Mouse (Mus musculus) heart, adult 2 months (tissue): ENCODE measurements around the gene Gnat1. TPM values are rescaled to one million over a fixed set of nuclear protein-coding genes. Genes with fewer than 3 reads are reported as not detected.

Source experiments
- DNase-seq, 2 experiments: peaks; one replicate each; pipeline ENCODE4 v3.0.0; 2021
- H3K27ac ChIP-seq: fragments of 200-600 bp; 2 replicates; pipeline ENCODE4 v1.8.1; 2022
- H3K27me3 ChIP-seq: fragments of 200-500 bp; 2 replicates; pipeline ENCODE4 v1.6.1; 2012; ENCODE audit warnings: mild to moderate bottlenecking, low read length, inconsistent platforms, mixed read lengths; ENCODE audit not compliant: control insufficient read depth, insufficient read depth
- H3K36me3 ChIP-seq: fragments of 200-500 bp; 2 replicates; pipeline ENCODE4 v1.6.1; 2012; ENCODE audit warnings: low read length, inconsistent platforms; ENCODE audit not compliant: control insufficient read depth, insufficient read depth
- H3K4me1 ChIP-seq: fragments of 200-500 bp; 2 replicates; pipeline ENCODE4 v1.6.1; 2011; ENCODE audit warnings: low read length; ENCODE audit not compliant: control insufficient read depth, insufficient read depth
- H3K4me3 ChIP-seq: fragments of 200-600 bp; 2 replicates; pipeline ENCODE4 v1.8.1; 2022
- H3K79me2 ChIP-seq: fragments of 200-500 bp; replicated peaks from 2 replicates; pipeline ENCODE4 v1.6.1; 2012; ENCODE audit warnings: mild to moderate bottlenecking, inconsistent platforms, low read length, moderate library complexity, mixed read lengths; ENCODE audit not compliant: control insufficient read depth, insufficient read depth
- H3K9ac ChIP-seq: fragments of 200-500 bp; 2 replicates; pipeline ENCODE4 v1.6.1; 2012; ENCODE audit warnings: low read depth, mild to moderate bottlenecking, control low read depth, inconsistent platforms, low read length, mixed read lengths
- CTCF ChIP-seq: fragments of 200-600 bp; IDR thresholded peaks from 2 replicates; pipeline ENCODE4 v1.8.1; 2022; ENCODE audit warnings: antibody characterized with exemption, mild to moderate bottlenecking, moderate library complexity
- EP300 ChIP-seq: fragments of 200-500 bp; IDR thresholded peaks from 2 replicates; pipeline ENCODE4 v1.6.1; 2011; ENCODE audit warnings: low read depth, low read length, control low read depth; ENCODE audit not compliant: insufficient read depth
- POLR2A ChIP-seq: fragments of 200-500 bp; IDR thresholded peaks from 2 replicates; pipeline ENCODE4 v1.6.1; 2011; ENCODE audit warnings: mild to moderate bottlenecking, low read depth, low read length, control low read depth; ENCODE audit not compliant: insufficient read depth
- WGBS: fragments of 180-500 bp; shearing (Covaris S2); methylation state at CpG from one replicate; pipeline ENCODE4 v1.1.7; 2018; 5-methylcytosine and 5-hydroxymethylcytosine counted together
- intact Hi-C: fragments of 180-260 bp; cut with DNase I; formaldehyde crosslinking; loops from one replicate; pipeline ENCODE4 v1.15.1; 2025
- polyA plus RNA-seq: library from polyadenylated mRNA; depleted of rRNA; stranded (reverse); fragments of >200 nt; gene quantifications from 2 replicates; pipeline ENCODE4 v1.2.3, GENCODE M21; 2012
- total RNA-seq, 2 experiments: library from RNA; stranded (reverse); gene quantifications; 2 replicates each; pipeline ENCODE4 v1.2.3; 2021

Gene Gnat1
- total and polyA plus RNA-seq, 3 experiments: not detected

- intact Hi-C loops: no loop called here
Observed at GRCm38 (mm10) chr9:107709096-107709696, 29.7 kb upstream of the Gnat1 start.

GRCm38 (mm10) chr9:107708439-107709095 lies 29.1 kb upstream of the Gnat1 start:
- WGBS: 11% methylated on average over 21 of the region's 21 CpGs
- intact Hi-C loops: no loop called here
- Histone ChIP-seq H3K27me3 (no peaks in the 10 kb centered on the region), H3K4me1 (peaks cover 3% of the 10 kb centered on the region), H3K36me3 (peaks cover 2% of the 10 kb centered on the region; the same call in 1 of the 2 replicates), H3K4me3 (peak overlapping the region; percentile 60), H3K9ac (peak overlapping the region; percentile 83), H3K27ac (peak overlapping the region; percentile 79), H3K79me2 (no peaks in the 10 kb centered on the region)
- no peak for TF ChIP-seq CTCF
- TF ChIP-seq EP300: no peak
- no peak for TF ChIP-seq POLR2A
- no peak for DNase-seq

More at GRCm38 (mm10) chr9:107709096-107709696, 29.7 kb upstream of the Gnat1 start:
- TF ChIP-seq POLR2A (no peak), CTCF (no peak), EP300 (no peak)
- no peaks in the 10 kb centered on the region for H3K36me3 ChIP-seq
- whole genome bisulfite sequencing: under 1% methylated on average over 55 of the region's 55 CpGs
- H3K4me1 ChIP-seq: peaks cover 3% of the 10 kb centered on the region
- peak overlapping the region; percentile 83 for H3K9ac ChIP-seq
- peak overlapping the region; percentile 60 for H3K4me3 ChIP-seq
- H3K27me3 ChIP-seq: no peaks in the 10 kb centered on the region
- DNase-seq: peak in 1 of 2 experiments; percentile 55
- no peaks in the 10 kb centered on the region for H3K79me2 ChIP-seq
- peak overlapping the region; percentile 79 for H3K27ac ChIP-seq

- intact Hi-C loops: no loop called here
- Histone ChIP-seq H3K36me3 (peaks cover 2% of the 10 kb centered on the region; the same call in 1 of the 2 replicates), H3K4me3 (peak overlapping the region; percentile 60), H3K4me1 (peaks cover 6% of the 10 kb centered on the region), H3K27me3 (no peaks in the 10 kb centered on the region), H3K27ac (no peak overlapping the region), H3K79me2 (no peaks in the 10 kb centered on the region), H3K9ac (peak overlapping the region; percentile 83; the same call in 1 of the 2 replicates)
- TF ChIP-seq CTCF (no peak), POLR2A (no peak), EP300 (no peak)
- WGBS: 23% methylated on average over 17 of the region's 17 CpGs
- DNase-seq: no peak
Observed at GRCm38 (mm10) chr9:107707701-107708438, 28.4 kb upstream of the Gnat1 start.

- WGBS: 19% methylated on average over 14 of the region's 14 CpGs
- intact Hi-C loops: no loop called here
- Histone ChIP-seq H3K9ac (peak overlapping the region; percentile 24; the same call in 1 of the 2 replicates), H3K27ac (no peak overlapping the region), H3K79me2 (no peaks in the 10 kb centered on the region), H3K27me3 (no peaks in the 10 kb centered on the region), H3K4me3 (no peak overlapping the region), H3K4me1 (peaks cover 9% of the 10 kb centered on the region), H3K36me3 (peaks cover 2% of the 10 kb centered on the region; the same call in 1 of the 2 replicates)
- TF ChIP-seq POLR2A (no peak), CTCF (no peak), EP300 (no peak)
- DNase-seq: no peak
Observed at GRCm38 (mm10) chr9:107706781-107707211, 27.3 kb upstream of the Gnat1 start.

- DNase-seq: peak; percentile 59 to 61
- no peak for TF ChIP-seq CTCF
- no peak for TF ChIP-seq POLR2A
- TF ChIP-seq EP300: no peak
- Histone ChIP-seq H3K9ac (no peak overlapping the region), H3K4me3 (no peak overlapping the region), H3K27me3 (no peaks in the 10 kb centered on the region), H3K4me1 (peaks cover 23% of the 10 kb centered on the region), H3K79me2 (no peaks in the 10 kb centered on the region), H3K27ac (peak overlapping the region; percentile 43), H3K36me3 (peaks cover 2% of the 10 kb centered on the region; the same call in 1 of the 2 replicates)
- intact Hi-C loops: no loop called here
- 45% methylated on average over 14 of the region's 14 CpGs for WGBS
Observed at GRCm38 (mm10) chr9:107703337-107704122, 24.0 kb upstream of the Gnat1 start.
